Mouse (Mus musculus): ENCODE measurements around the gene Pak4.
"Not testable (repeated sequence)": the region's sequence is repeated elsewhere in the genome, so short reads cannot be mapped to it uniquely, and the experiment has no call there.

GRCm38 (mm10) chr7:28509121-28509520 lies 88.9 kb downstream of the Pak4 start:
- not testable (repeated sequence) for TF ChIP-seq MAX (IDR thresholded peaks at IDR 0.05); CTCF (IDR thresholded peaks at IDR 0.05; ENCODE audit: control insufficient read depth, insufficient read depth, insufficient read length)
